In genomic region chr7:5125549-5126406, GRCm38 (mm10) we compare ENCODE assay signal across 8 mouse cellular contexts. TPM values are rescaled to one million over a fixed set of nuclear protein-coding genes. Genes with fewer than 3 reads are reported as not detected.
DNase-seq lines count a peak whose midpoint lies in the region; ATAC-seq and TF ChIP-seq lines count a peak whose summit lies in the region.

Rasl2-9 (minus strand) TSS chr7:5125950.

- H3K36me3 ChIP-seq in embryonic facial prominence, embryonic 13.5 days = no peaks in the 10 kb centered on the region
- H3K36me3 ChIP-seq in heart, adult 2 months (ENCODE audit: control insufficient read depth, insufficient read depth, low read length) = no peaks in the 10 kb centered on the region
- H3K36me3 ChIP-seq in limb, embryonic 11.5 days (ENCODE audit: control insufficient read depth, insufficient read depth, low read length) = no peaks in the 10 kb centered on the region
- no peaks in the 10 kb centered on the region for H3K36me3 ChIP-seq in midbrain, embryonic 12.5 days

- H3K4me2 ChIP-seq in embryonic facial prominence, embryonic 13.5 days = peak within 1 kb of the TSS; percentile 62
- H3K4me2 ChIP-seq in limb, embryonic 11.5 days (ENCODE audit: low read depth, severe bottlenecking) = peak within 1 kb of the TSS; percentile 35
- peak within 1 kb of the TSS; percentile 54 for H3K4me2 ChIP-seq in midbrain, embryonic 12.5 days (replicated peaks)

- H3K27me3 ChIP-seq in embryonic facial prominence, embryonic 13.5 days = no peaks in the 10 kb centered on the region
- H3K27me3 ChIP-seq in heart, adult 2 months (ENCODE audit: control insufficient read depth, insufficient read depth, low read length) = no peaks in the 10 kb centered on the region
- H3K27me3 ChIP-seq in limb, embryonic 11.5 days (ENCODE audit: control insufficient read depth, insufficient read depth, low read length) = no peaks in the 10 kb centered on the region
- no peaks in the 10 kb centered on the region for H3K27me3 ChIP-seq in midbrain, embryonic 12.5 days

- 0 out of 2 replicates have a peak, but pooled peaks have one; percentile 18 for TF ChIP-seq EP300 in heart, adult 2 months (IDR thresholded peaks at IDR 0.05; ENCODE audit: insufficient read depth, low read depth, low read length)

- intact Hi-C loops in heart, adult 2 months (cut with DNase I) = loop anchor here (1.0 to 5.0 kb wide), 3 partner anchors 45 to 183 kb away; partner anchors contain the start of gene Epn1

- peak within 1 kb of the TSS; percentile 70 for H3K4me3 ChIP-seq in bone marrow macrophage, adult 2 months (ENCODE audit: insufficient read depth, low read length)
- peak within 1 kb of the TSS; percentile 36 for H3K4me3 ChIP-seq in embryonic facial prominence, embryonic 13.5 days
- H3K4me3 ChIP-seq in heart, adult 2 months = peak within 1 kb of the TSS; percentile 47
- peak within 1 kb of the TSS; percentile 7; the same call in 1 of the 2 replicates for H3K4me3 ChIP-seq in limb, embryonic 11.5 days (ENCODE audit: low read depth, low read length)
- peak within 1 kb of the TSS; percentile 35 for H3K4me3 ChIP-seq in midbrain, embryonic 12.5 days

- TF ChIP-seq CTCF in bone marrow macrophage, adult 2 months (IDR thresholded peaks at IDR 0.05; ENCODE audit: low read depth, low read length) = peak; percentile 52
- TF ChIP-seq CTCF in heart, adult 2 months (IDR thresholded peaks at IDR 0.05) = peak; percentile 98

- peak within 1 kb of the TSS; percentile 56 for H3K9ac ChIP-seq in embryonic facial prominence, embryonic 13.5 days
- H3K9ac ChIP-seq in heart, adult 2 months (ENCODE audit: low read depth, low read length) = peak within 1 kb of the TSS; percentile 41
- H3K9ac ChIP-seq in limb, embryonic 11.5 days (ENCODE audit: low read length) = 0 out of 2 replicates have a peak within 1 kb of the TSS, but pooled peaks have one; percentile 30
- peak within 1 kb of the TSS; percentile 41; the same call in 1 of the 2 replicates for H3K9ac ChIP-seq in midbrain, embryonic 12.5 days (replicated peaks)

- peaks cover 9% of the 10 kb centered on the region for H3K4me1 ChIP-seq in bone marrow macrophage, adult 2 months (ENCODE audit: control insufficient read depth, insufficient read depth, low read length)
- H3K4me1 ChIP-seq in embryonic facial prominence, embryonic 13.5 days = no peaks in the 10 kb centered on the region
- H3K4me1 ChIP-seq in heart, adult 2 months (ENCODE audit: control insufficient read depth, insufficient read depth, low read length) = no peaks in the 10 kb centered on the region; the same call in 1 of the 2 replicates
- H3K4me1 ChIP-seq in limb, embryonic 11.5 days (ENCODE audit: control insufficient read depth, insufficient read depth, low read length) = no peaks in the 10 kb centered on the region
- H3K4me1 ChIP-seq in midbrain, embryonic 12.5 days = no peaks in the 10 kb centered on the region

- H3K27ac ChIP-seq in bone marrow macrophage, adult 2 months (ENCODE audit: insufficient read depth, low read depth, low read length) = no peak within 1 kb of the TSS
- no peak within 1 kb of the TSS for H3K27ac ChIP-seq in embryonic facial prominence, embryonic 13.5 days
- peak within 1 kb of the TSS; percentile 84 for H3K27ac ChIP-seq in heart, adult 2 months
- no peak within 1 kb of the TSS for H3K27ac ChIP-seq in limb, embryonic 11.5 days (replicated peaks; ENCODE audit: low read depth, low read length)
- H3K27ac ChIP-seq in midbrain, embryonic 12.5 days (replicated peaks) = no peak within 1 kb of the TSS

- no peaks in the 10 kb centered on the region for H3K9me3 ChIP-seq in embryonic facial prominence, embryonic 13.5 days
- H3K9me3 ChIP-seq in limb, embryonic 11.5 days (ENCODE audit: control insufficient read depth, low read length) = no peaks in the 10 kb centered on the region
- no peaks in the 10 kb centered on the region for H3K9me3 ChIP-seq in midbrain, embryonic 12.5 days

- H3K79me2 ChIP-seq in heart, adult 2 months (replicated peaks; ENCODE audit: control insufficient read depth, insufficient read depth, low read length) = no peaks in the 10 kb centered on the region

- peak; percentile 86 to 88 for DNase-seq in heart, adult 2 months
- peak; percentile 62 to 81 for DNase-seq in kidney, adult 8-10 months
- DNase-seq in limb, embryonic 11.5 days (ENCODE audit: low spot score) = peak; percentile 83
- peak; percentile 35 for DNase-seq in skeletal muscle tissue, adult 2 months (ENCODE audit: low read depth, low spot score)

- ATAC-seq in embryonic facial prominence, embryonic 13.5 days (ENCODE audit: insufficient number of reproducible peaks, insufficient read depth, low FRiP score, low TSS enrichment, low read depth) = 0 out of 2 replicates have a peak, but pooled peaks have one; percentile 26
- peak; percentile 47; the same call in 1 of the 2 replicates for ATAC-seq in limb, embryonic 11.5 days (ENCODE audit: insufficient number of reproducible peaks, low FRiP score, low TSS enrichment, low read depth)
- ATAC-seq in midbrain, embryonic 12.5 days (ENCODE audit: low FRiP score, low read depth) = peak; percentile 86
- ATAC-seq in inflammation-experienced regulatory T-cells, adult 6 months = no peak

- 17% methylated on average over 42 of the region's 42 CpGs for WGBS in embryonic facial prominence, embryonic 13.5 days
- 16% methylated on average over 42 of the region's 42 CpGs for WGBS in heart, adult 2 months
- WGBS in limb, embryonic 11.5 days = 17% methylated on average over 42 of the region's 42 CpGs
- 19% methylated on average over 42 of the region's 42 CpGs for WGBS in midbrain, embryonic 12.5 days

- TF ChIP-seq POLR2A in bone marrow macrophage, adult 2 months (IDR thresholded peaks at IDR 0.05; ENCODE audit: borderline replicate concordance, low read depth, low read length) = no peak
- no peak for TF ChIP-seq POLR2A in heart, adult 2 months (IDR thresholded peaks at IDR 0.05; ENCODE audit: insufficient read depth, low read depth, low read length)

RNA-seq across cellular contexts. Expression of gene Rasl2-9, which starts in this region (rescaled TPM):
- 1.1 TPM in 1 of 2 replicates, not detected in the other for polyA plus RNA-seq in bone marrow macrophage, adult 2 months (2012; ENCODE audit: insufficient read depth, insufficient read length, missing spikeins)
- 0.35 and 0.80 TPM in 2 replicates for polyA plus RNA-seq in embryonic facial prominence, embryonic 13.5 days (2015; fragmentation: Nextera tagmentation; extraction: Ambion mirVana)
- total RNA-seq in heart, adult 2 months (2021) = 1 to 10 TPM; 6.2 to 8.1 TPM
- polyA plus RNA-seq in heart, adult 2 months (2012; rRNA removed) = 3.9 and 5.7 TPM in 2 replicates
- polyA plus RNA-seq in limb, embryonic 11.5 days (2014; fragmentation: Nextera tagmentation; extraction: Ambion mirVana) = 0.29 TPM in 1 of 2 replicates, not detected in the other
- 0.41 and 0.46 TPM in 2 replicates for polyA plus RNA-seq in midbrain, embryonic 12.5 days (2016; fragmentation: Nextera tagmentation; extraction: Ambion mirVana)
- under 1 TPM in 1 of 3 experiments, not detected in 2; 0.50 TPM for polyA plus RNA-seq in inflammation-experienced regulatory T-cells, adult 6 months (2017; shearing (Covaris generic))

Comparison
In these comparisons a context has a peak if more than half of its experiments do, and no peak if none do; other contexts are left out.
1. Peak in ATAC-seq, H3K4me3 ChIP-seq, H3K9ac ChIP-seq and H3K4me2 ChIP-seq in embryonic facial prominence, embryonic 13.5 days; RNA of the gene not detected or under 1 TPM.
2. Peak in DNase-seq, ATAC-seq, H3K4me3 ChIP-seq, H3K9ac ChIP-seq and H3K4me2 ChIP-seq in limb, embryonic 11.5 days; RNA of the gene not detected or under 1 TPM.
3. Peak in ATAC-seq, H3K4me3 ChIP-seq, H3K9ac ChIP-seq and H3K4me2 ChIP-seq in midbrain, embryonic 12.5 days; RNA of the gene not detected or under 1 TPM.
4. H3K4me3 ChIP-seq: peak in every context shown above with its lines; median percentile 70 in bone marrow macrophage, adult 2 months; 47 in heart, adult 2 months; 36 in embryonic facial prominence, embryonic 13.5 days; 35 in midbrain, embryonic 12.5 days; 7 in limb, embryonic 11.5 days.
5. DNase-seq: peak in every context shown above with its lines; median percentile 87 in heart, adult 2 months; 83 in limb, embryonic 11.5 days; 72 in kidney, adult 8-10 months; 35 in skeletal muscle tissue, adult 2 months.